Mouse (Mus musculus) stomach, embryonic 16.5 days (tissue): ENCODE measurements around the gene Prss34. TPM values are rescaled to one million over a fixed set of nuclear protein-coding genes. Genes with fewer than 3 reads are reported as not detected.

ENCODE experiments used
- ATAC-seq: fragments of 200-750 bp; cut with Nextera tagmentation; 2 replicates; pipeline ENCODE4 v1.8.0; 2017; ENCODE audit warnings: moderate number of reproducible peaks, moderate TSS enrichment; ENCODE audit not compliant: insufficient read depth, low FRiP score
- H3K27ac ChIP-seq: fragments of 300-500 bp; sonication (generic); 2 replicates; pipeline ENCODE4 v1.5.1; 2014; ENCODE audit warnings: low read length
- H3K27me3 ChIP-seq: fragments of 300-500 bp; sonication (generic); 2 replicates; pipeline ENCODE4 v1.6.1; 2014; ENCODE audit warnings: low read length, control low read depth, mixed read lengths; ENCODE audit not compliant: control insufficient read depth, insufficient read depth
- H3K36me3 ChIP-seq: fragments of 300-500 bp; sonication (generic); 2 replicates; pipeline ENCODE4 v1.6.1; 2014; ENCODE audit warnings: low read length; ENCODE audit not compliant: control insufficient read depth, insufficient read depth
- H3K4me1 ChIP-seq: fragments of 300-500 bp; sonication (generic); 2 replicates; pipeline ENCODE4 v1.6.1; 2014; ENCODE audit warnings: low read length, control low read depth, mixed read lengths; ENCODE audit not compliant: control insufficient read depth, insufficient read depth
- H3K4me2 ChIP-seq: fragments of 300-500 bp; sonication (generic); 2 replicates; pipeline ENCODE4 v1.6.1; 2014; ENCODE audit warnings: low read depth, low read length, mixed read lengths
- H3K4me3 ChIP-seq: fragments of 300-500 bp; sonication (generic); replicated peaks from 2 replicates; pipeline ENCODE4 v1.5.1; 2014; ENCODE audit warnings: mild to moderate bottlenecking, low read length
- H3K9ac ChIP-seq: fragments of 300-500 bp; sonication (generic); 2 replicates; pipeline ENCODE4 v1.6.1; 2014; ENCODE audit warnings: low read length
- H3K9me3 ChIP-seq: fragments of 300-500 bp; sonication (generic); replicated peaks from 2 replicates; pipeline ENCODE4 v1.6.1; 2016; ENCODE audit warnings: low read length, control low read depth; ENCODE audit not compliant: control insufficient read depth
- WGBS: fragments of 180-500 bp; shearing (Covaris S2); extraction: QIAGEN DNeasy Blood & Tissue Kit; methylation state at CpG from one replicate; pipeline ENCODE4 v1.1.7; 2014; 5-methylcytosine and 5-hydroxymethylcytosine counted together
- polyA plus RNA-seq: library from polyadenylated mRNA; unstranded; fragments of >200 nt; fragmentation: Nextera tagmentation; extraction: Ambion mirVana; gene quantifications from 2 replicates; pipeline ENCODE4 v1.2.1, GENCODE M21; 2015

Prss34 gene
- polyA plus RNA-seq, 1 experiment from 2014 or later: 1.4 TPM

GRCm38 (mm10) chr17:25340003-25340402 lies 41.8 kb downstream of the Prss34 start:
- H3K27me3 ChIP-seq: no peaks in the 10 kb centered on the region
- H3K27ac ChIP-seq: no peak overlapping the region
- H3K4me1 ChIP-seq: no peaks in the 10 kb centered on the region
- H3K4me3 ChIP-seq: no peak overlapping the region
- no peak overlapping the region for H3K9ac ChIP-seq
- H3K36me3 ChIP-seq: no peaks in the 10 kb centered on the region
- H3K9me3 ChIP-seq: no peaks in the 10 kb centered on the region
- 83% methylated on average over 6 of the region's 6 CpGs for WGBS
- no peak for ATAC-seq
- no peak overlapping the region for H3K4me2 ChIP-seq

- Histone ChIP-seq H3K36me3 (no peaks in the 10 kb centered on the region), H3K27me3 (no peaks in the 10 kb centered on the region), H3K4me3 (no peak overlapping the region), H3K9ac (no peak overlapping the region), H3K9me3 (no peaks in the 10 kb centered on the region), H3K4me2 (no peak overlapping the region), H3K27ac (no peak overlapping the region), H3K4me1 (no peaks in the 10 kb centered on the region)
- WGBS: 47% methylated on average over 3 of the region's 3 CpGs
- ATAC-seq: no peak
These were observed 43.3 kb downstream of the Prss34 start for GRCm38 (mm10) chr17:25341490-25341889.

- no peaks in the 10 kb centered on the region for H3K4me1 ChIP-seq
- H3K4me3 ChIP-seq: no peak within 1 kb of the TSS
- no peak within 1 kb of the TSS for H3K4me2 ChIP-seq
- no peak for ATAC-seq
- no peaks in the 10 kb centered on the region for H3K27me3 ChIP-seq
- H3K36me3 ChIP-seq: no peaks in the 10 kb centered on the region
- 93% methylated on average over 4 of the region's 4 CpGs for WGBS
- no peaks in the 10 kb centered on the region for H3K9me3 ChIP-seq
- H3K27ac ChIP-seq: no peak within 1 kb of the TSS
- H3K9ac ChIP-seq: no peak within 1 kb of the TSS
These were observed 47.3 kb downstream of the Prss34 start, which contains the start of gene Tpsab1 for GRCm38 (mm10) chr17:25345462-25345861. Gene Tpsab1 (minus strand): TSS chr17:25345562.

Other genes starting within 250 kb of the Prss34 start
- gene Tmem204, start 214.8 kb upstream of the Prss34 start, polyA plus RNA-seq: 24.1 and 25.2 TPM in 2 replicates
- 38.9 and 39.9 TPM in 2 replicates for gene Telo2, start 182.4 kb upstream of the Prss34 start, polyA plus RNA-seq
- 0.50 and 0.56 TPM in 2 replicates for gene Ptx4, start 177.6 kb upstream of the Prss34 start, polyA plus RNA-seq
- gene Clcn7, start 165.0 kb upstream of the Prss34 start, polyA plus RNA-seq: 21.4 and 24.7 TPM in 2 replicates
- gene Ccdc154, start 135.9 kb upstream of the Prss34 start, polyA plus RNA-seq: 0.79 TPM in 2 replicates
- gene Gm38655, start 122.9 kb upstream of the Prss34 start, polyA plus RNA-seq: 6.6 and 7.0 TPM in 2 replicates
- 30.4 and 33.5 TPM in 2 replicates for gene BC003965, start 113.8 kb upstream of the Prss34 start, polyA plus RNA-seq
- 6.9 and 9.0 TPM in 2 replicates for gene Unkl, start 110.0 kb upstream of the Prss34 start, polyA plus RNA-seq
- gene Gnptg, start 58.3 kb upstream of the Prss34 start, polyA plus RNA-seq: 39.9 and 40.9 TPM in 2 replicates
- 35.8 and 37.1 TPM in 2 replicates for gene Tsr3, start 58.2 kb upstream of the Prss34 start, polyA plus RNA-seq
- gene Baiap3, start 42.0 kb upstream of the Prss34 start, polyA plus RNA-seq: 4.3 and 5.2 TPM in 2 replicates
- gene Ube2i, start 23.8 kb upstream of the Prss34 start, polyA plus RNA-seq: 441 and 478 TPM in 2 replicates
- not detected in 2 replicates for gene Prss28, start 10.3 kb downstream of the Prss34 start, polyA plus RNA-seq
- not detected in 2 replicates for gene Prss29, start 20.3 kb downstream of the Prss34 start, polyA plus RNA-seq
- 0.50 and 0.53 TPM in 2 replicates for gene Tpsab1, start 47.2 kb downstream of the Prss34 start, polyA plus RNA-seq
- gene Tpsb2, start 67.9 kb downstream of the Prss34 start, polyA plus RNA-seq: 13.4 and 19.2 TPM in 2 replicates
- gene Tpsg1, start 70.9 kb downstream of the Prss34 start, polyA plus RNA-seq: 2.3 and 3.5 TPM in 2 replicates
- gene Cacna1h, start 135.4 kb downstream of the Prss34 start, polyA plus RNA-seq: 2.6 and 2.9 TPM in 2 replicates
- gene Tekt4, start 156.2 kb downstream of the Prss34 start, polyA plus RNA-seq: not detected in 2 replicates
- 0.35 and 0.49 TPM in 2 replicates for gene Sstr5, start 198.9 kb downstream of the Prss34 start, polyA plus RNA-seq